ENCODE assay signal across 8 mouse cellular contexts in genomic region chr14:55095671-55096070, GRCm38 (mm10). TPM values are rescaled to one million over a fixed set of nuclear protein-coding genes. Genes with fewer than 3 reads are reported as not detected.
DNase-seq lines count a peak whose midpoint lies in the region; ATAC-seq and TF ChIP-seq lines count a peak whose summit lies in the region.

No protein-coding gene starts in this region.

- peak; percentile 44 for DNase-seq in liver, adult 2 months (ENCODE audit: extremely low read depth, low read depth, low spot score)
- no peak for DNase-seq in liver
- DNase-seq in thymus, postnatal 36 days = no peak
- DNase-seq in thymus, adult 18-20 months = no peak

- H3K4me3 ChIP-seq in liver, adult 2 months (ENCODE audit: insufficient read depth, low read depth, low read length) = peak overlapping the region; percentile 81
- H3K4me3 ChIP-seq in embryonic facial prominence, embryonic 13.5 days = peak overlapping the region; percentile 66
- peak overlapping the region; percentile 73 for H3K4me3 ChIP-seq in intestine, embryonic 16.5 days (ENCODE audit: low read length)
- H3K4me3 ChIP-seq in neural tube, embryonic 14.5 days (ENCODE audit: low read depth, low read length) = peak overlapping the region; percentile 52; the same call in 1 of the 2 replicates

- H3K36me3 ChIP-seq in liver, adult 2 months (ENCODE audit: control insufficient read depth, insufficient read depth, low read length) = peaks cover 4% of the 10 kb centered on the region; the same call in 1 of the 2 replicates
- H3K36me3 ChIP-seq in embryonic facial prominence, embryonic 13.5 days = peaks cover 28% of the 10 kb centered on the region
- peaks cover 16% of the 10 kb centered on the region; the same call in 1 of the 2 replicates for H3K36me3 ChIP-seq in intestine, embryonic 16.5 days (ENCODE audit: control insufficient read depth, insufficient read depth, low read length)
- no peaks in the 10 kb centered on the region for H3K36me3 ChIP-seq in neural tube, embryonic 14.5 days (ENCODE audit: control insufficient read depth, insufficient read depth, low read length)

- H3K4me2 ChIP-seq in embryonic facial prominence, embryonic 13.5 days = peak overlapping the region; percentile 68
- H3K4me2 ChIP-seq in intestine, embryonic 16.5 days (ENCODE audit: low read depth, low read length) = peak overlapping the region; percentile 73
- H3K4me2 ChIP-seq in neural tube, embryonic 14.5 days (ENCODE audit: low read depth, low read length) = peak overlapping the region; percentile 82

- H3K9ac ChIP-seq in liver, adult 2 months (ENCODE audit: low read depth, low read length) = peak overlapping the region; percentile 73
- peak overlapping the region; percentile 73 for H3K9ac ChIP-seq in embryonic facial prominence, embryonic 13.5 days
- H3K9ac ChIP-seq in intestine, embryonic 16.5 days (ENCODE audit: low read depth, low read length) = peak overlapping the region; percentile 81
- peak overlapping the region; percentile 74; the same call in 1 of the 2 replicates for H3K9ac ChIP-seq in neural tube, embryonic 14.5 days (replicated peaks; ENCODE audit: low read depth, low read length)

- WGBS in liver, adult 2 months = 32% methylated on average over 12 of the region's 12 CpGs
- 71% methylated on average over 12 of the region's 12 CpGs for WGBS in embryonic facial prominence, embryonic 13.5 days
- WGBS in intestine, embryonic 16.5 days = 46% methylated on average over 12 of the region's 12 CpGs
- WGBS in neural tube, embryonic 14.5 days = 56% methylated on average over 12 of the region's 12 CpGs

- TF ChIP-seq CTCF in liver, adult 2 months (IDR thresholded peaks at IDR 0.05; ENCODE audit: low read depth, low read length) = no peak

- peak overlapping the region; percentile 90 for H3K27ac ChIP-seq in liver, adult 2 months (replicated peaks; ENCODE audit: insufficient read depth, low read depth, low read length)
- H3K27ac ChIP-seq in embryonic facial prominence, embryonic 13.5 days = no peak overlapping the region
- peak overlapping the region; percentile 89 for H3K27ac ChIP-seq in intestine, embryonic 16.5 days (ENCODE audit: low read length)
- H3K27ac ChIP-seq in neural tube, embryonic 14.5 days (ENCODE audit: low read depth, low read length) = peak overlapping the region; percentile 95; the same call in 1 of the 2 replicates

- H3K79me2 ChIP-seq in liver, adult 2 months (ENCODE audit: control insufficient read depth, insufficient read depth, low read length) = peaks cover 3% of the 10 kb centered on the region; the same call in 1 of the 2 replicates

- no peak for ATAC-seq in embryonic facial prominence, embryonic 13.5 days (ENCODE audit: insufficient number of reproducible peaks, insufficient read depth, low FRiP score, low TSS enrichment, low read depth)
- ATAC-seq in intestine, embryonic 16.5 days = peak; percentile 13; the same call in 1 of the 2 replicates
- ATAC-seq in neural tube, embryonic 14.5 days (ENCODE audit: low read depth) = no peak
- ATAC-seq in megakaryocyte progenitor cell, adult 5-6 weeks (replicated peaks; ENCODE audit: poor library complexity) = no peak

- TF ChIP-seq POLR2A in liver, adult 2 months (IDR thresholded peaks at IDR 0.05; ENCODE audit: extremely low read depth, insufficient read depth, low read length) = 0 out of 2 replicates have a peak, but pooled peaks have one; percentile 7

- peaks cover 15% of the 10 kb centered on the region for H3K4me1 ChIP-seq in liver, adult 2 months (ENCODE audit: control insufficient read depth, insufficient read depth, low read length)
- H3K4me1 ChIP-seq in embryonic facial prominence, embryonic 13.5 days = peaks cover 33% of the 10 kb centered on the region
- H3K4me1 ChIP-seq in intestine, embryonic 16.5 days (ENCODE audit: control insufficient read depth, insufficient read depth, low read length) = peaks cover 24% of the 10 kb centered on the region
- peaks cover 24% of the 10 kb centered on the region for H3K4me1 ChIP-seq in neural tube, embryonic 14.5 days (ENCODE audit: control insufficient read depth, insufficient read depth, low read length)

- H3K9me3 ChIP-seq in embryonic facial prominence, embryonic 13.5 days = no peaks in the 10 kb centered on the region
- no peaks in the 10 kb centered on the region for H3K9me3 ChIP-seq in intestine, embryonic 16.5 days (ENCODE audit: control insufficient read depth, low read length)
- H3K9me3 ChIP-seq in neural tube, embryonic 14.5 days (ENCODE audit: control insufficient read depth, low read length) = no peaks in the 10 kb centered on the region

- H3K27me3 ChIP-seq in liver, adult 2 months (ENCODE audit: control insufficient read depth, insufficient read depth, low read length) = no peaks in the 10 kb centered on the region
- no peaks in the 10 kb centered on the region for H3K27me3 ChIP-seq in embryonic facial prominence, embryonic 13.5 days
- H3K27me3 ChIP-seq in intestine, embryonic 16.5 days (replicated peaks; ENCODE audit: control insufficient read depth, insufficient read depth, low read length) = no peaks in the 10 kb centered on the region
- H3K27me3 ChIP-seq in neural tube, embryonic 14.5 days (ENCODE audit: control insufficient read depth, insufficient read depth, low read length) = no peaks in the 10 kb centered on the region

RNA-seq across cellular contexts. Expression of gene Thtpa, which starts 1.1 kb away (rescaled TPM):
- 14.6 and 15.4 TPM in 2 replicates for total RNA-seq in liver, adult 2 months (2014; rRNA removed)
- polyA plus RNA-seq in liver, adult 2 months (2012; rRNA removed) = 8.7 and 10.9 TPM in 2 replicates
- polyA plus RNA-seq in embryonic facial prominence, embryonic 13.5 days (2015; fragmentation: Nextera tagmentation; extraction: Ambion mirVana) = 21.9 and 23.9 TPM in 2 replicates
- 17.9 and 20.7 TPM in 2 replicates for polyA plus RNA-seq in intestine, embryonic 16.5 days (2015; fragmentation: Nextera tagmentation; extraction: Ambion mirVana)
- polyA plus RNA-seq in neural tube, embryonic 14.5 days (2014; fragmentation: Nextera tagmentation; extraction: Ambion mirVana) = 29.3 and 32.0 TPM in 2 replicates
- 7.3 and 7.7 TPM in 2 replicates for total RNA-seq in megakaryocyte progenitor cell, adult 5-6 weeks (2015)
- 10.9 and 11.5 TPM in 2 replicates for total RNA-seq in megakaryocyte progenitor cell, adult 5-6 weeks (2017)

RNA-seq across cellular contexts. Expression of gene Zfhx2, which starts 3.5 kb away (rescaled TPM):
- total RNA-seq in liver, adult 2 months (2014; rRNA removed) = 1.5 and 1.7 TPM in 2 replicates
- polyA plus RNA-seq in liver, adult 2 months (2012; rRNA removed) = 1.4 and 1.7 TPM in 2 replicates
- 5.5 and 5.8 TPM in 2 replicates for polyA plus RNA-seq in embryonic facial prominence, embryonic 13.5 days (2015; fragmentation: Nextera tagmentation; extraction: Ambion mirVana)
- polyA plus RNA-seq in intestine, embryonic 16.5 days (2015; fragmentation: Nextera tagmentation; extraction: Ambion mirVana) = 2.7 and 3.0 TPM in 2 replicates
- polyA plus RNA-seq in neural tube, embryonic 14.5 days (2014; fragmentation: Nextera tagmentation; extraction: Ambion mirVana) = 23.9 and 27.3 TPM in 2 replicates
- total RNA-seq in megakaryocyte progenitor cell, adult 5-6 weeks (2015) = 2.5 and 3.1 TPM in 2 replicates
- 0.75 and 1.1 TPM in 2 replicates for total RNA-seq in megakaryocyte progenitor cell, adult 5-6 weeks (2017)

RNA-seq across cellular contexts. Expression of gene Ap1g2, which starts 10.7 kb away (rescaled TPM):
- 4.9 and 5.4 TPM in 2 replicates for total RNA-seq in liver, adult 2 months (2014; rRNA removed)
- polyA plus RNA-seq in liver, adult 2 months (2012; rRNA removed) = 8.7 and 15.6 TPM in 2 replicates
- polyA plus RNA-seq in embryonic facial prominence, embryonic 13.5 days (2015; fragmentation: Nextera tagmentation; extraction: Ambion mirVana) = 21.0 and 23.4 TPM in 2 replicates
- 106 and 120 TPM in 2 replicates for polyA plus RNA-seq in intestine, embryonic 16.5 days (2015; fragmentation: Nextera tagmentation; extraction: Ambion mirVana)
- polyA plus RNA-seq in neural tube, embryonic 14.5 days (2014; fragmentation: Nextera tagmentation; extraction: Ambion mirVana) = 5.4 and 7.0 TPM in 2 replicates
- total RNA-seq in megakaryocyte progenitor cell, adult 5-6 weeks (2015) = 31.3 and 52.7 TPM in 2 replicates
- 17.4 and 18.3 TPM in 2 replicates for total RNA-seq in megakaryocyte progenitor cell, adult 5-6 weeks (2017)

RNA-seq across cellular contexts. Expression of gene Jph4, which starts 21.1 kb away (rescaled TPM):
- total RNA-seq in liver, adult 2 months (2014; rRNA removed) = not detected in 2 replicates
- not detected in 2 replicates for polyA plus RNA-seq in liver, adult 2 months (2012; rRNA removed)
- 2.7 and 2.9 TPM in 2 replicates for polyA plus RNA-seq in embryonic facial prominence, embryonic 13.5 days (2015; fragmentation: Nextera tagmentation; extraction: Ambion mirVana)
- polyA plus RNA-seq in intestine, embryonic 16.5 days (2015; fragmentation: Nextera tagmentation; extraction: Ambion mirVana) = 0.82 and 1.2 TPM in 2 replicates
- polyA plus RNA-seq in neural tube, embryonic 14.5 days (2014; fragmentation: Nextera tagmentation; extraction: Ambion mirVana) = 36.2 and 41.3 TPM in 2 replicates
- total RNA-seq in megakaryocyte progenitor cell, adult 5-6 weeks (2015) = not detected in 2 replicates
- total RNA-seq in megakaryocyte progenitor cell, adult 5-6 weeks (2017) = not detected in 2 replicates
